Mouse (Mus musculus): ENCODE data around the gene Gm7347. TPM values are rescaled to one million over a fixed set of nuclear protein-coding genes. Genes with fewer than 3 reads are reported as not detected.
A peak's percentile ranks its signal among the peaks of the same experiment; 100 is the strongest.
"Not testable (repeated sequence)": the region's sequence is repeated elsewhere in the genome, so short reads cannot be mapped to it uniquely, and the experiment has no call there.

Gm7347 gene
- polyA plus RNA-seq, 2 experiments: 0.07 TPM; not detected in 1

GRCm38 (mm10) chr5:26006937-26007695 lies 51.3 kb downstream of the Gm7347 start:
- not testable (repeated sequence) for H3K4me1 ChIP-seq (ENCODE audit: control insufficient read depth, insufficient read depth, low read length); H3K27ac ChIP-seq (replicated peaks; ENCODE audit: low read depth, low read length); DNase-seq (ENCODE audit: low spot score); H3K36me3 ChIP-seq (ENCODE audit: control insufficient read depth, insufficient read depth, low read length); H3K9me3 ChIP-seq (ENCODE audit: control insufficient read depth, low read length); H3K27me3 ChIP-seq (ENCODE audit: control insufficient read depth, insufficient read depth, low read length); H3K9ac ChIP-seq (ENCODE audit: low read depth, low read length, severe bottlenecking)
- Histone ChIP-seq H3K4me2 (replicated peaks; ENCODE audit: low read depth, low read length, severe bottlenecking) (peak overlapping the region; percentile 33), H3K4me3 (replicated peaks; ENCODE audit: low read length) (peak overlapping the region; percentile 10)
- 24% methylated on average over 41 of the region's 45 CpGs for WGBS
- ATAC-seq (ENCODE audit: low FRiP score, low read depth): peak; percentile 47

DNA sequence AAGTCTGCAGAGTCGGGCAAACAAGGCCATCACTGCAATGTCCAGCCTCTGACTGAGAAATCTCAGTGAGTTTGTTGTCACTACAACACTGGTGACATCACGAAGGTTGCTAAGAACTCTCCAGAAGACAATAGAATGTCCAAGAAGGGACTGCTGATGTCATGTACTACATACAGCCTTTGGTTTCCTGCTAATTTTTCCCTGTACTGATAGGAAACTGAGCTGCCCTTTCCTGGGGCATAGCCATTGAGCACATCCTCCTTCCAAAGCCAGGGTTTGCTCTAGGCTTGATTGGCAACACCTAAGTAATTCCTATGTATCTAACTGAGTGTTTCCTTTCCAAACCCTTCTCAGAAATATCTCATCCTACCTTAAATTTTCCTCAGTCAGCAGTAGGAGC lies 53.7 kb downstream of the Gm7347 start, which contains the start of gene Gm1979:
Gene Gm1979, minus strand, starts transcription at position 101 of the 400 bp plus-strand sequence.
- not testable (repeated sequence) for H3K9me3 ChIP-seq (ENCODE audit: control insufficient read depth, low read length); H3K9ac ChIP-seq (ENCODE audit: low read depth, low read length, severe bottlenecking); H3K27ac ChIP-seq (replicated peaks; ENCODE audit: low read depth, low read length); H3K4me1 ChIP-seq (ENCODE audit: control insufficient read depth, insufficient read depth, low read length); H3K4me3 ChIP-seq (replicated peaks; ENCODE audit: low read length); ATAC-seq (ENCODE audit: low FRiP score, low read depth); H3K4me2 ChIP-seq (replicated peaks; ENCODE audit: low read depth, low read length, severe bottlenecking); DNase-seq (ENCODE audit: low spot score); H3K36me3 ChIP-seq (ENCODE audit: control insufficient read depth, insufficient read depth, low read length); H3K27me3 ChIP-seq (ENCODE audit: control insufficient read depth, insufficient read depth, low read length)
- 92% methylated on average over 1 of the region's 2 CpGs for WGBS

Other genes with a start within 250 kb of the Gm7347 start
- gene Gm21663, start 116.2 kb downstream of the Gm7347 start, polyA plus RNA-seq (2012; rRNA removed): not detected in 2 replicates
- gene Gm21663, start 116.2 kb downstream of the Gm7347 start, polyA plus RNA-seq (2014; fragmentation: Nextera tagmentation; extraction: Ambion mirVana): 0.19 TPM in 1 of 2 replicates, not detected in the other
- 0.03 TPM in 1 of 2 replicates, not detected in the other for gene Gm21671, start 104.2 kb downstream of the Gm7347 start, polyA plus RNA-seq (2012; rRNA removed)
- gene Gm21671, start 104.2 kb downstream of the Gm7347 start, polyA plus RNA-seq (2014; fragmentation: Nextera tagmentation; extraction: Ambion mirVana): 0.12 TPM in 1 of 2 replicates, not detected in the other
- not detected in 2 replicates for gene Gm21680, start 85.9 kb downstream of the Gm7347 start, polyA plus RNA-seq (2012; rRNA removed)
- gene Gm21680, start 85.9 kb downstream of the Gm7347 start, polyA plus RNA-seq (2014; fragmentation: Nextera tagmentation; extraction: Ambion mirVana): 0.12 and 0.18 TPM in 2 replicates
- gene Gm21698, start 69.9 kb downstream of the Gm7347 start, polyA plus RNA-seq (2012; rRNA removed): not detected in 2 replicates
- gene Gm21698, start 69.9 kb downstream of the Gm7347 start, polyA plus RNA-seq (2014; fragmentation: Nextera tagmentation; extraction: Ambion mirVana): 0.07 and 0.12 TPM in 2 replicates
- gene Gm1979, start 53.8 kb downstream of the Gm7347 start, polyA plus RNA-seq (2012; rRNA removed): not detected in 2 replicates
- gene Gm1979, start 53.8 kb downstream of the Gm7347 start, polyA plus RNA-seq (2014; fragmentation: Nextera tagmentation; extraction: Ambion mirVana): 0.15 and 0.30 TPM in 2 replicates
- not detected in 2 replicates for gene Gm5862, start 35.7 kb downstream of the Gm7347 start, polyA plus RNA-seq (2012; rRNA removed)
- not detected in 2 replicates for gene Gm5862, start 35.7 kb downstream of the Gm7347 start, polyA plus RNA-seq (2014; fragmentation: Nextera tagmentation; extraction: Ambion mirVana)
- not detected in 2 replicates for gene Speer4a, start 19.0 kb downstream of the Gm7347 start, polyA plus RNA-seq (2012; rRNA removed)
- not detected in 2 replicates for gene Speer4a, start 19.0 kb downstream of the Gm7347 start, polyA plus RNA-seq (2014; fragmentation: Nextera tagmentation; extraction: Ambion mirVana)
- gene Gm10471, start 30.7 kb upstream of the Gm7347 start, polyA plus RNA-seq (2012; rRNA removed): not detected in 2 replicates
- 0.07 and 0.11 TPM in 2 replicates for gene Gm10471, start 30.7 kb upstream of the Gm7347 start, polyA plus RNA-seq (2014; fragmentation: Nextera tagmentation; extraction: Ambion mirVana)
- not detected in 2 replicates for gene 5031410I06Rik, start 46.8 kb upstream of the Gm7347 start, polyA plus RNA-seq (2012; rRNA removed)
- gene 5031410I06Rik, start 46.8 kb upstream of the Gm7347 start, polyA plus RNA-seq (2014; fragmentation: Nextera tagmentation; extraction: Ambion mirVana): not detected in 2 replicates
- gene Gm10220, start 62.8 kb upstream of the Gm7347 start, polyA plus RNA-seq (2012; rRNA removed): not detected in 2 replicates
- gene Gm10220, start 62.8 kb upstream of the Gm7347 start, polyA plus RNA-seq (2014; fragmentation: Nextera tagmentation; extraction: Ambion mirVana): 0.08 TPM in 1 of 2 replicates, not detected in the other
- 0.09 and 0.14 TPM in 2 replicates for gene Gm7361, start 199.1 kb upstream of the Gm7347 start, polyA plus RNA-seq (2012; rRNA removed)
- gene Gm7361, start 199.1 kb upstream of the Gm7347 start, polyA plus RNA-seq (2014; fragmentation: Nextera tagmentation; extraction: Ambion mirVana): 0.07 TPM in 1 of 2 replicates, not detected in the other

Measured in limb, embryonic 14.5 days (tissue).